ENCODE assay signal across 14 mouse cellular contexts in the genomic region with DNA sequence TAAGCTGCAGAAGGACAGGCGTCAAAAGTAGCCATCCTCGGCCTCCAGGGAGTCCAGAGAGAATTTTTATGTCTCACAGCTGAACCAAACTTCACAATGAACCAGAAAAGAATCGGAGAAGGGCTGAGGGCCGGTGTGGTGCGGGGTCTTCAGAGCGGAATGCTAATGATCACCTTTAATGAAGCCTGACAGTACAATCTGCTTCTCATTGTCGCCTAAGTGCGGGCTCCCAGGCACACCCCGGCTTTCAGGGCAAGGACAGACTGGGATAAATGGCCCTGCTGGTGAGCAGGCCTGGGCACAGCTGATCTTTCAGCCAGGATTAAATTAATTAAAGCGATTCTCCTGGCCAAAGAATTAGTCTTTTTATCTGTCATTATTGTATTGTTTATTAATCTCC. TPM values are rescaled to one million over a fixed set of nuclear protein-coding genes. Genes with fewer than 3 reads are reported as not detected.
A peak's percentile ranks its signal among the peaks of the same experiment; 100 is the strongest.
DNase-seq lines count a peak whose midpoint lies in the region; ATAC-seq and TF ChIP-seq lines count a peak whose summit lies in the region.
"Had no signal": no experiment of that assay in that cellular context is flagged by ENCODE, and none has a peak within 500 bp of the region (broad histone marks: within the 10 kb centered on the region; RNA-seq: fewer than 3 reads in every experiment).

No protein-coding gene starts in this region.

- peaks cover 30% of the 10 kb centered on the region for H3K4me1 ChIP-seq in forebrain, embryonic 12.5 days
- H3K4me1 ChIP-seq in forebrain, embryonic 15.5 days: peaks cover 10% of the 10 kb centered on the region; the same call in 1 of the 2 replicates
- peaks cover 19% of the 10 kb centered on the region for H3K4me1 ChIP-seq in midbrain, embryonic 11.5 days (ENCODE audit: control insufficient read depth, insufficient read depth, low read length)
- H3K4me1 ChIP-seq in midbrain, postnatal 0 days (ENCODE audit: insufficient read depth, low read length): no peaks in the 10 kb centered on the region
- peaks cover 8% of the 10 kb centered on the region for H3K4me1 ChIP-seq in hindbrain, embryonic 14.5 days (replicated peaks; ENCODE audit: control insufficient read depth, insufficient read depth, low read length)
- H3K4me1 ChIP-seq: heart, embryonic 15.5 days had no signal

- H3K4me3 ChIP-seq in forebrain, embryonic 12.5 days (replicated peaks): no peak overlapping the region
- H3K4me3 ChIP-seq in forebrain, embryonic 15.5 days: no peak overlapping the region
- H3K4me3 ChIP-seq in midbrain, embryonic 11.5 days (ENCODE audit: low read depth, low read length): no peak overlapping the region
- no peak overlapping the region for H3K4me3 ChIP-seq in midbrain, postnatal 0 days (ENCODE audit: low read depth, low read length)
- no peak overlapping the region for H3K4me3 ChIP-seq in hindbrain, embryonic 14.5 days (replicated peaks; ENCODE audit: low read length)
- H3K4me3 ChIP-seq: heart, embryonic 15.5 days; limb, embryonic 10.5 days had no signal

- ATAC-seq in forebrain, embryonic 12.5 days (ENCODE audit: low FRiP score): peak; percentile 80
- no peak for ATAC-seq in forebrain, embryonic 15.5 days (replicated peaks)
- peak; percentile 73 for ATAC-seq in midbrain, embryonic 11.5 days (ENCODE audit: low FRiP score)
- no peak for ATAC-seq in midbrain, postnatal 0 days (ENCODE audit: low FRiP score)
- ATAC-seq in hindbrain, embryonic 14.5 days (ENCODE audit: low FRiP score): peak; percentile 67; the same call in 1 of the 2 replicates

- H3K4me2 ChIP-seq in forebrain, embryonic 12.5 days: no peak overlapping the region
- H3K4me2 ChIP-seq in forebrain, embryonic 15.5 days (replicated peaks): no peak overlapping the region
- H3K4me2 ChIP-seq in midbrain, embryonic 11.5 days: no peak overlapping the region
- no peak overlapping the region for H3K4me2 ChIP-seq in midbrain, postnatal 0 days (ENCODE audit: low read depth, low read length, poor library complexity, severe bottlenecking)
- no peak overlapping the region for H3K4me2 ChIP-seq in hindbrain, embryonic 14.5 days (replicated peaks)
- H3K4me2 ChIP-seq: heart, embryonic 15.5 days had no signal

- no peak for TF ChIP-seq CTCF in midbrain, postnatal 0 days (IDR thresholded peaks at IDR 0.05)

- no peak overlapping the region for H3K27ac ChIP-seq in forebrain, embryonic 12.5 days
- no peak overlapping the region for H3K27ac ChIP-seq in forebrain, embryonic 15.5 days (replicated peaks)
- H3K27ac ChIP-seq in midbrain, embryonic 11.5 days (ENCODE audit: low read depth, low read length): no peak overlapping the region; the same call in 1 of the 2 replicates
- no peak overlapping the region for H3K27ac ChIP-seq in midbrain, postnatal 0 days (ENCODE audit: low read depth, low read length)
- H3K27ac ChIP-seq in hindbrain, embryonic 14.5 days: no peak overlapping the region
- H3K27ac ChIP-seq: heart, embryonic 15.5 days; limb, embryonic 10.5 days; liver, embryonic 14.5 days had no signal

- H3K9ac ChIP-seq in forebrain, embryonic 12.5 days: no peak overlapping the region
- H3K9ac ChIP-seq in forebrain, embryonic 15.5 days (replicated peaks): no peak overlapping the region
- no peak overlapping the region for H3K9ac ChIP-seq in midbrain, embryonic 11.5 days (ENCODE audit: low read length)
- no peak overlapping the region for H3K9ac ChIP-seq in midbrain, postnatal 0 days (replicated peaks; ENCODE audit: low read length, poor library complexity, severe bottlenecking)
- no peak overlapping the region for H3K9ac ChIP-seq in hindbrain, embryonic 14.5 days
- H3K9ac ChIP-seq: heart, embryonic 15.5 days; liver, embryonic 14.5 days had no signal

- H3K9me3 ChIP-seq in forebrain, embryonic 12.5 days: no peaks in the 10 kb centered on the region
- H3K9me3 ChIP-seq in forebrain, embryonic 15.5 days: no peaks in the 10 kb centered on the region
- H3K9me3 ChIP-seq in midbrain, embryonic 11.5 days (ENCODE audit: control insufficient read depth, low read length): no peaks in the 10 kb centered on the region
- H3K9me3 ChIP-seq in midbrain, postnatal 0 days (ENCODE audit: low read length): 0 out of 2 replicates have a peak, but pooled peaks cover 3% of the 10 kb centered on the region
- H3K9me3 ChIP-seq in hindbrain, embryonic 14.5 days (ENCODE audit: control insufficient read depth, low read length): peaks cover 4% of the 10 kb centered on the region; the same call in 1 of the 2 replicates
- H3K9me3 ChIP-seq: G1E; heart, embryonic 15.5 days; limb, embryonic 10.5 days had no signal

- H3K27me3 ChIP-seq in forebrain, embryonic 12.5 days: peaks cover 88% of the 10 kb centered on the region
- peaks cover 37% of the 10 kb centered on the region for H3K27me3 ChIP-seq in forebrain, embryonic 15.5 days
- peaks cover 4% of the 10 kb centered on the region; the same call in 1 of the 2 replicates for H3K27me3 ChIP-seq in midbrain, embryonic 11.5 days (ENCODE audit: control insufficient read depth, insufficient read depth, low read length)
- peaks cover 10% of the 10 kb centered on the region for H3K27me3 ChIP-seq in midbrain, postnatal 0 days (ENCODE audit: insufficient read depth, low read length)
- peaks cover 69% of the 10 kb centered on the region for H3K27me3 ChIP-seq in hindbrain, embryonic 14.5 days (ENCODE audit: control insufficient read depth, insufficient read depth, low read length)
- H3K27me3 ChIP-seq: heart, embryonic 15.5 days had no signal

- peak; percentile 90 for DNase-seq in midbrain, embryonic 11.5 days (ENCODE audit: low spot score, missing footprints)
- no peak for DNase-seq in midbrain, postnatal 0 days (ENCODE audit: low spot score)
- no peak for DNase-seq in hindbrain, embryonic 14.5 days (ENCODE audit: low spot score)
- DNase-seq in retina, postnatal 1 day: peak; percentile 82
- no peak for DNase-seq in urinary bladder, postnatal 4 days (ENCODE audit: low spot score in 2 of 2)
- DNase-seq: adrenal gland, postnatal 14 days; cerebellum, adult 9-11 months; thymus, postnatal 4 days had no signal

- WGBS in forebrain, embryonic 12.5 days: 5% methylated on average over 10 of the region's 10 CpGs
- WGBS in forebrain, embryonic 15.5 days: 4% methylated on average over 10 of the region's 10 CpGs
- WGBS in midbrain, embryonic 11.5 days: 7% methylated on average over 10 of the region's 10 CpGs
- WGBS in midbrain, postnatal 0 days: 17% methylated on average over 10 of the region's 10 CpGs
- WGBS in hindbrain, embryonic 14.5 days: 11% methylated on average over 10 of the region's 10 CpGs

- no peaks in the 10 kb centered on the region for H3K36me3 ChIP-seq in forebrain, embryonic 12.5 days (replicated peaks)
- H3K36me3 ChIP-seq in forebrain, embryonic 15.5 days: no peaks in the 10 kb centered on the region
- no peaks in the 10 kb centered on the region for H3K36me3 ChIP-seq in midbrain, embryonic 11.5 days (ENCODE audit: control insufficient read depth, insufficient read depth, low read length)
- no peaks in the 10 kb centered on the region for H3K36me3 ChIP-seq in midbrain, postnatal 0 days (ENCODE audit: insufficient read depth, low read length)
- no peaks in the 10 kb centered on the region for H3K36me3 ChIP-seq in hindbrain, embryonic 14.5 days (replicated peaks; ENCODE audit: control insufficient read depth, insufficient read depth)
- H3K36me3 ChIP-seq: G1E; heart, embryonic 15.5 days; limb, embryonic 10.5 days had no signal

RNA-seq across cellular contexts. Expression of a gene that starts 17.0 kb away (rescaled TPM):
- 2.9 and 3.6 TPM in 2 replicates for polyA plus RNA-seq in forebrain, embryonic 12.5 days (2016; fragmentation: Nextera tagmentation; extraction: Ambion mirVana)
- polyA plus RNA-seq in forebrain, embryonic 15.5 days (2015; fragmentation: Nextera tagmentation; extraction: Ambion mirVana): 1.5 and 2.2 TPM in 2 replicates
- 11.1 and 12.1 TPM in 2 replicates for polyA plus RNA-seq in midbrain, embryonic 11.5 days (2014; fragmentation: Nextera tagmentation; extraction: Ambion mirVana)
- total RNA-seq in midbrain, postnatal 0 days (2014; rRNA removed): 0.38 and 2.4 TPM in 2 replicates
- 5.5 and 6.1 TPM in 2 replicates for polyA plus RNA-seq in midbrain, postnatal 0 days (2015; fragmentation: Nextera tagmentation; extraction: Ambion mirVana)
- 3.0 and 3.5 TPM in 2 replicates for polyA plus RNA-seq in hindbrain, embryonic 14.5 days (2014; fragmentation: Nextera tagmentation; extraction: Ambion mirVana)

RNA-seq across cellular contexts. Expression of a gene that starts 36.2 kb away (rescaled TPM):
- polyA plus RNA-seq in forebrain, embryonic 12.5 days (2016; fragmentation: Nextera tagmentation; extraction: Ambion mirVana): 55.1 and 60.1 TPM in 2 replicates
- polyA plus RNA-seq in forebrain, embryonic 15.5 days (2015; fragmentation: Nextera tagmentation; extraction: Ambion mirVana): 52.6 and 55.3 TPM in 2 replicates
- 82.0 and 93.2 TPM in 2 replicates for polyA plus RNA-seq in midbrain, embryonic 11.5 days (2014; fragmentation: Nextera tagmentation; extraction: Ambion mirVana)
- total RNA-seq in midbrain, postnatal 0 days (2014; rRNA removed): 35.5 and 50.6 TPM in 2 replicates
- polyA plus RNA-seq in midbrain, postnatal 0 days (2015; fragmentation: Nextera tagmentation; extraction: Ambion mirVana): 35.9 and 38.1 TPM in 2 replicates
- polyA plus RNA-seq in hindbrain, embryonic 14.5 days (2014; fragmentation: Nextera tagmentation; extraction: Ambion mirVana): 51.2 and 57.0 TPM in 2 replicates

Comparison
In these comparisons a context has a peak if more than half of its experiments do, and no peak if none do; other contexts are left out.
1. ATAC-seq: peak in forebrain, embryonic 12.5 days (single experiment), midbrain, embryonic 11.5 days (single experiment) and hindbrain, embryonic 14.5 days (single experiment); none in forebrain, embryonic 15.5 days (single experiment) and midbrain, postnatal 0 days (single experiment).
2. DNase-seq: peak in midbrain, embryonic 11.5 days (single experiment) and retina, postnatal 1 day (single experiment); none in midbrain, postnatal 0 days (single experiment), hindbrain, embryonic 14.5 days (single experiment) and urinary bladder, postnatal 4 days (0 of 2).